Mouse (Mus musculus) right cerebral cortex, postnatal 14 days (tissue): ENCODE measurements at regions not wholly inside any gene's neighbourhood (a gene's known extent, or its start where the extent isn't known, plus 50 kb on each side); places are given as distances from the start of the nearest gene placed in this dataset.

ENCODE experiments used
- DNase-seq: peaks from one replicate; pipeline ENCODE4 v3.0.0; 2022

GRCm38 (mm10) chr5:91746077-91746476 lies 216.8 kb downstream of the Rchy1 start:
- DNase-seq: no peak

- no peak for DNase-seq
These were observed 218.5 kb downstream of the Rchy1 start for GRCm38 (mm10) chr5:91744389-91744788.

GRCm38 (mm10) chr5:91740159-91740537 lies 222.7 kb downstream of the Rchy1 start:
- DNase-seq: no peak

GRCm38 (mm10) chr5:91739433-91740158 lies 222.2 kb downstream of the Parm1 start:
- peak; percentile 79 for DNase-seq

- DNase-seq: no peak
These were observed 214.6 kb downstream of the Parm1 start for GRCm38 (mm10) chr5:91732002-91732401.

- no peak for DNase-seq
These were observed 213.7 kb downstream of the Parm1 start for GRCm38 (mm10) chr5:91731155-91731554.

- DNase-seq: no peak
These were observed 212.5 kb downstream of the Parm1 start for GRCm38 (mm10) chr5:91729868-91730267.

- no peak for DNase-seq
These were observed 212.0 kb downstream of the Parm1 start for GRCm38 (mm10) chr5:91729415-91729814.

GRCm38 (mm10) chr5:91727448-91727847 lies 210.0 kb downstream of the Parm1 start:
- no peak for DNase-seq

- DNase-seq: no peak
These were observed 208.7 kb downstream of the Parm1 start for GRCm38 (mm10) chr5:91726118-91726500.

- no peak for DNase-seq
These were observed 208.1 kb downstream of the Parm1 start for GRCm38 (mm10) chr5:91725380-91726117.

- no peak for DNase-seq
These were observed 207.5 kb downstream of the Parm1 start for GRCm38 (mm10) chr5:91724881-91725280.

- no peak for DNase-seq
These were observed 206.0 kb downstream of the Parm1 start for GRCm38 (mm10) chr5:91723416-91723815.

- no peak for DNase-seq
These were observed 205.6 kb downstream of the Parm1 start for GRCm38 (mm10) chr5:91722982-91723381.

- no peak for DNase-seq
These were observed 205.0 kb downstream of the Parm1 start for GRCm38 (mm10) chr5:91722403-91722802.

- DNase-seq: no peak
These were observed 204.0 kb downstream of the Parm1 start for GRCm38 (mm10) chr5:91721231-91722096.

- no peak for DNase-seq
These were observed 195.6 kb downstream of the Parm1 start for GRCm38 (mm10) chr5:91713020-91713419.

- no peak for DNase-seq
These were observed 192.3 kb downstream of the Parm1 start for GRCm38 (mm10) chr5:91709494-91710286.

GRCm38 (mm10) chr5:91708149-91708548 lies 190.7 kb downstream of the Parm1 start:
- no peak for DNase-seq

GRCm38 (mm10) chr5:91697075-91697474 lies 179.7 kb downstream of the Parm1 start:
- no peak for DNase-seq

GRCm38 (mm10) chr5:91696532-91696931 lies 179.1 kb downstream of the Parm1 start:
- no peak for DNase-seq

GRCm38 (mm10) chr5:91695632-91696031 lies 178.2 kb downstream of the Parm1 start:
- no peak for DNase-seq

GRCm38 (mm10) chr5:91693277-91693676 lies 175.9 kb downstream of the Parm1 start:
- DNase-seq: no peak
